Mouse (Mus musculus) gastrocnemius, adult 8-10 months (tissue): ENCODE measurements around the gene Nptx1. TPM values are rescaled to one million over a fixed set of nuclear protein-coding genes. Genes with fewer than 3 reads are reported as not detected.
A peak's percentile ranks its signal among the peaks of the same experiment; 100 is the strongest.

Source experiments
- DNase-seq, 2 experiments: peaks; one replicate each; pipeline ENCODE4 v3.0.0; 2022; ENCODE audit warnings: low spot score in 2 of 2
- total RNA-seq, 4 experiments: library from RNA; stranded (reverse); gene quantifications; 2 replicates each; pipeline ENCODE4 v1.2.4; 2022

Gene Nptx1
- total RNA-seq, 4 experiments from 2014 or later, result 0.07 TPM; not detected in 3

GRCm38 (mm10) chr11:119496147-119496546 is 51.4 kb downstream of the Nptx1 start:
- no peak for DNase-seq

DNA sequence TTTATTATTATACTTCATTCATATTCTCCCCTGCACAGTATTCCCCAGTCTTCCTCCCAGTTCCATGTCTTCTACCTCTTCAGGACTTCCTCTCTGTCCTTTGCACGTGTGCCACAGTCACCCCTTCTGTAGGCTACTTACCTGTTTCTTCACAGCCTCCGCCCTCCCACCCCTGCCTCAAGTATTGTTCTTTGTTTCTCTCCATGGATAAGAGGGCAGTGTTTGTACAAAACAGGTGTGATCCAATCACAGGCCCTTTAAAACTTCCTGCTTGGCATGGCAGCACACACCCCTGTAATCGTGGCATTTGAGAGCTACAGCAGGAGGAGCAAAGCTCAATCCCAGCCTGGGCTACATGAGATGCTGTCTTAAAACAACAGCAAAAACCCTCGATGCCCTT is 54.0 kb downstream of the Nptx1 start:
- no peak for DNase-seq

GRCm38 (mm10) chr11:119492830-119493229 is 54.7 kb downstream of the Nptx1 start:
- no peak for DNase-seq

GRCm38 (mm10) chr11:119491690-119492087 is 55.9 kb downstream of the Nptx1 start:
- peak in 1 of 2 experiments; percentile 10 for DNase-seq

DNA sequence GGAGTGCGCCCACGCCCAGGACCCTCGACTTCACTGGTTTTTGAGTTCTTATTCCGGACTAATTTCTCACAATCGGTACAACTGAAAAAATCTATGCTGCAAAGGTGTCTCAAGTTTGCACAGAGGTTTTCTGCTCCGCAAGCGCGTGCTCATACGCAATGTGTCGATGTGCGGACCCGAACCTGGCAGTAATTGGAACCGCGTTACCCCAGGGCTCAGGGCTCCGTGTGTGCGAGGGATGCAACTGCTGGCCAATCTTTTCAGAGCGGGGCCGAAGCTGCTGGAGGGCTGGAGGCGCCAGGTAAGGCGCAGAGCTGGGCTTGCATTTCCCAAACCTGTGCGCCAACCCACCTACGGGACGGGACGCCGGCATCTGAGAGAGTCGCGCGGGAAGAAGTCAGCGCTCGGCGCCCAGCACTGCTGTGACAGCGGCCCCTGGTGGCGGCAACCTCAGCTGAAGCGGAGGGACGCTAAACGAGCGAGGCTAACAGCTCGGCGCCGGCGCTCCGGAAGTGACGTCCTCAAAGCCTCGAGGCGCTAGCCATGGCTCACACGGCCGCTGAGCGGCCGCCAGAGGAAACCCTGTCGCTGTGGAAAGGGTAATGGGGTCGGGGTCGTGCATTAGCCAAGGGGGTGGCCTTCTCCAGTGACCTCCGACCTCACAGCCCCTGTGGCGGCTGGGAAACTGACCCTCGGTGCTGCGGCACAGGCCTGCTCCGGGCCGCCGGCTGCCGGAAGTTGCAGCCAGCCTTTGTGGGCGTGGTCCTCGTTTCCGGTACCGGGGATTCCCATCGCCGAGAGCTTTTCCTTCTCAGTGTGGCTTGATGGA is 56.5 kb downstream of the Nptx1 start, which contains the start of gene Endov:
Gene Endov, plus strand, starts transcription at position 487 of the 829 bp plus-strand sequence.
- peak; percentile 93 to 95 for DNase-seq

Other genes starting within 250 kb of the Nptx1 start
- 10 to 100 TPM; 30.7 to 53.1 (median 42.8) TPM for gene Eif4a3, start 247.7 kb downstream of the Nptx1 start, total RNA-seq
- gene Card14, start 240.0 kb downstream of the Nptx1 start, total RNA-seq, result under 1 TPM; 0.10 to 0.25 (median 0.22) TPM
- 1 to 10 TPM; 2.3 to 3.8 (median 2.7) TPM for gene Sgsh, start 192.2 kb downstream of the Nptx1 start, total RNA-seq
- 1 to 10 TPM; 2.5 to 4.2 (median 3.0) TPM for gene Slc26a11, start 192.2 kb downstream of the Nptx1 start, total RNA-seq
- gene Rnf213, start 154.7 kb downstream of the Nptx1 start, total RNA-seq, result 1 to 10 TPM; 4.5 to 7.0 (median 5.8) TPM
- gene Endov, start 56.4 kb downstream of the Nptx1 start, total RNA-seq, result 1 to 10 TPM; 3.8 to 4.9 (median 4.5) TPM
- gene Rptor, start 55.2 kb upstream of the Nptx1 start, total RNA-seq, result 10 to 100 TPM; 25.2 to 28.5 (median 26.6) TPM